Mouse (Mus musculus): ENCODE data around the gene Mthfsd.

Mthfsd gene

DNA sequence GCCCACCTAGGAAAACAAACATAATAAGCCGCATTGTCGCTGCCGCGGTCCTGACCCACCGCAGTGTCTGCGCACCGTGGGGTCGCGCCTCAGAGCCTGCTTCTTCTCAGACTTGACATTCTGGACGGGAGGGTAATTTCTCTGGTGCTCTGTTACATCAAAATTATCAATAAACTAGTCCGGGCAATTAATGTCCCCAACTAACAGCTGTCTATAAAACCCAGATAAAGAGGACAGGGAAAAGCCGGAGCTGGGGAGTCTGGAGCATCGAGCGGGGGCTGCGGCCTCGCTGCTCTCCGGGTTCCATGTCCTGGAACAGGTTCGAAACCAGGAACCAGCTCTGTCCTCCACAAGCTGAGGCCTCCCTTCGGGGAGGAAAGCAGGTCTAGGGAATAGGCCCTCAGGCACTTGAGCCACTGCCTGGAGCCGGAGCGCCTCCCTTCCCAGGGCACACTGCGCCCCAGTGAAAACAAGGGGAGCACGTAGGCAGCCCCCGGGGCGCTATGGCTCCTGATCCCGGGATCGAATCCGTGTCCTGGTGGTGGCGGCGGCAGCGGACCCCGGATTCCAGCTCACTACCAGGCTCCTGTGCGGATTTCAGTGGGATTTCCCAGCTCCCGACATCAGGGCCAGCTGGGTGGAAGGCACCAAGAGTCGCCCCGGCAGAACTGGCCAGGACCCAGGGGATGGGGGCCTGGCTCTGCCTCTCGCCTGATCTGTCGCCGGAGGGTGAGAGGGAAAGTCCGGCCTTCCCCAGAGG is 19.1 kb downstream of the Mthfsd start:
- no peak for DNase-seq (ENCODE audit: low read depth)

DNA sequence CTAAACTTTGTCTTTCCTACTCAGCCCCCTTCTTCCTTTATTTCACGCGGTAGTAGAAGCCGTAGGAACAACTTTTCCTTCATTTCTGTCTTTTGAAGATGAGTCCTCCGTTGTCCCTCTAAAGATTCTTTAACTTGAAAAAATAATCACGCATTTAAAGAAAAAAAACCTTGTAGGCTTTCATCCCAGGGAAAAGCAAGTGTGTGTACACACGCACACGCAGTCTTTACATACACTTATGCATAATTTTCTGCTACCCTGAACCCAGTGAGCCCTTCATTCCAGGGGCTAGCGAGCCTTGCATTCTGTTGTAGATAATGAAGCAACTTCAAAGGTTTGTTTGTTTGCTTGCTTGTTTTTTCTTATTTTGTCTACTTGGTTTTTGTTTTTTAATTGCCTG is 19.9 kb downstream of the Mthfsd start:
- no peak for DNase-seq (ENCODE audit: low read depth)

DNA sequence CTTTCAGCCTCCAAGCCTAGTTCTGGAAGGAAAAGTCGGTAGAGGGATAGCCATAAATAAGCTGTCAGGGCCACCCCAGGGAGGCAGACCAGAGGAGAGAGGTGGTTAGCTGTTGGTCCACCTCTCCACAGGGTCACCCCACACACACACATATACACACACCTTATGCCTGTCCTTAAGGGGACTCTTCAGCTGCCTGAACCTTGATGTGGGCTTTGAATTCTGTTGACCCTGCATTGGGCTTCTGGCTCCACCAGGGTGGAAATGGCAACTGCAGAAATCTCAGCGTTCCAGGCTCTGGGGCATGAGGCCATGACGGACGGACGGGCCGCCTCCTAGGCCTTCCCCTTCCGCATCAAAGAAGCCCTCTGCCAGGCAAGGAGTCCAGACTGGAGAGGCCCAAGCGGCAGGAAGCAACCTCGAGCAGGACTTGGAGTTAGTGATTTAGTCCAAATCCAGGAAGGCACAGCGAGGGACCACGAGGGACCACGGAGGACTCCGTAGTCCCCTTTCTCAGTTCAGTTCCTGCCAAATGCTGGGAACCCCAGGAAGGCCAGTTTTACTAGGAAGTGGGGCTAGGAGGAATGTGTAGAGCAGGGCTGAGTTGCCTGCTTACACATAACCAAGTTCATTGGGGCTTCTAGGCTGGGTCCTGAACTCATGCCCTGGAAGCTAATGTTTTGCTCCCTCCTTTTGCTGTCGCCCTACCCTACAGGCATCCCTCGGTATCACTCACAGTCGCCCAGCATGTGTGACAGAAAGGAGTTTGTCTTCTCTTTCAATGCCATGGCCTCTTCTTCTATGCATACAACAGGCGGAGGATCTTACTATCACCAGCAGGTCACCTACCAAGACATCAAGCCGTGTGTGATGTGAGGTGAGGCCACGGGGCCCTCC is 21.9 kb downstream of the Mthfsd start:
- no peak for DNase-seq (ENCODE audit: low read depth)

DNA sequence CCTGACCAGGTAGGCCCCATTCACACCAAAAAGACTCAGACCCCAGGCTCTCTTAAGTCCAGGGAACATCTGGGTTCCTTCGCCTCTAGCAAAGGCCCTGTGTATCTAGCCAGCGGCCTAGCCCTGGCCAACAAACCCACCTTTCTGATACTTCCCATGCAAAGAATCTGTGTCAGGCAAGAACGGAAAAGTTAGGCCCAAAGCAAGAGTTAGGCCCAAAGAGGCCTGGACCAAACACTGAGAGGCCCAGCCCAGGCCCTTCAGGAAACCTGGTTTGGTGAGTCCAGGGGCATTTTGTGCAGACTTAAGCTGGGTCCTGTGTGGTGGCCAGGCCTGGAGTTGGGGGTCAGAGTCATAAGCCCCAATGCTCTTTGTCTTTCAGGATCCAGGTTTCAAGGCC is 22.6 kb downstream of the Mthfsd start:
- DNase-seq (ENCODE audit: low read depth): no peak

DNA sequence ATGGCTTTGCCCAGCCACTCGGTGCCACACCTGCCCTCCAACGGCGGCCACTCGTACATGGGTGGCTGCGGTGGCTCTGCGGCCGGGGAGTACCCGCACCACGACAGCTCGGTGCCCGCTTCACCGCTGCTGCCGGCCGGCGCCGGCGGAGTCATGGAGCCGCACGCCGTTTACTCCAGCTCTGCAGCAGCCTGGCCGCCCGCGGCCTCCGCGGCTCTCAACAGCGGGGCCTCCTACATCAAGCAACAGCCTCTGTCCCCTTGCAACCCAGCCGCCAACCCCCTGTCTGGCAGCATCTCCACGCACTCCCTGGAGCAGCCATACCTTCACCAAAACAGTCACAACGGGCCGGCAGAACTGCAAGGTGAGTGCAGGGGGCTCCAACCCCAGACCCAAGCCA is 23.2 kb downstream of the Mthfsd start:
- no peak for DNase-seq (ENCODE audit: low read depth)

DNA sequence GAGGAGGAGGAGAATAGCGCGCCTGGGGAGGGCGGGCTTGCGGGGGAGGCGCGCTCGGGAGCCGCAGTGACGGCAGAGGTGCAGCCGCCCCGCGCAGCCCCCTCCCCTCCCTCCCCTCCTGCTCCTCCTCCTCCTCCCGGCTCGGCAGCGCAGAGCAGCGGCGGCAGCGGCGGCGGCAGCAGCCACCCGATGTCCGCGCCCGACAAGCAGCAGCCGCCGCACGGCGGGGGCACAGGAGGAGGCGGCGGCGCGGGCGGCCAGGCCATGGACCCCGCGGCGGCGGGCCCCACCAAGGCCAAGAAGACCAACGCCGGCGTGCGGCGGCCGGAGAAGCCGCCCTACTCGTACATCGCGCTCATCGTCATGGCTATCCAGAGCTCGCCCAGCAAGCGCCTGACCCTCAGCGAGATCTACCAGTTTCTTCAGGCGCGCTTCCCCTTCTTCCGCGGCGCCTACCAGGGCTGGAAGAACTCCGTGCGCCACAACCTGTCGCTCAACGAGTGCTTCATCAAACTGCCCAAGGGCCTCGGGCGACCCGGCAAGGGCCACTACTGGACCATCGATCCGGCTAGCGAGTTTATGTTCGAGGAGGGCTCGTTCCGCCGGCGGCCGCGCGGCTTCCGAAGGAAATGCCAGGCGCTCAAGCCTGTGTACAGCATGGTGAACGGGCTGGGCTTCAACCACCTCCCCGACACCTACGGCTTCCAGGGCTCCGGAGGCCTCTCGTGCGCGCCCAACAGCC is 23.8 kb downstream of the Mthfsd start, which contains the start of gene Foxf1:
Foxf1 (plus strand) TSS at position 177 of the 742 bp plus-strand sequence.
- DNase-seq (ENCODE audit: low read depth): no peak

DNA sequence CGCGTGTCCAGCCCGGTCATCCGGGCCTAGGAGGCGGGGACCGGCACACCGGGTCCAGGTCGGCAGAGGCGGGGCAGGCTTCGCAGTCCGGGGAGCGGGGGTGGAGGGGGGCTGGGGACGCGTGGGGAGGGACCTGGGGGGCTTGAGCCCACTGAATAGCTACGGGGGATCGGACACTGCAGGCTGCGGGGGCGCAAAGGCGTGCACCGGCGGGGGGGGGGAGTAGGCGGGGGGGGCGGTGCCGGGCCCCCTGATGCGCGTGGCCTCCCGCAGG is 24.3 kb downstream of the Mthfsd start:
- DNase-seq (ENCODE audit: low read depth): no peak

DNA sequence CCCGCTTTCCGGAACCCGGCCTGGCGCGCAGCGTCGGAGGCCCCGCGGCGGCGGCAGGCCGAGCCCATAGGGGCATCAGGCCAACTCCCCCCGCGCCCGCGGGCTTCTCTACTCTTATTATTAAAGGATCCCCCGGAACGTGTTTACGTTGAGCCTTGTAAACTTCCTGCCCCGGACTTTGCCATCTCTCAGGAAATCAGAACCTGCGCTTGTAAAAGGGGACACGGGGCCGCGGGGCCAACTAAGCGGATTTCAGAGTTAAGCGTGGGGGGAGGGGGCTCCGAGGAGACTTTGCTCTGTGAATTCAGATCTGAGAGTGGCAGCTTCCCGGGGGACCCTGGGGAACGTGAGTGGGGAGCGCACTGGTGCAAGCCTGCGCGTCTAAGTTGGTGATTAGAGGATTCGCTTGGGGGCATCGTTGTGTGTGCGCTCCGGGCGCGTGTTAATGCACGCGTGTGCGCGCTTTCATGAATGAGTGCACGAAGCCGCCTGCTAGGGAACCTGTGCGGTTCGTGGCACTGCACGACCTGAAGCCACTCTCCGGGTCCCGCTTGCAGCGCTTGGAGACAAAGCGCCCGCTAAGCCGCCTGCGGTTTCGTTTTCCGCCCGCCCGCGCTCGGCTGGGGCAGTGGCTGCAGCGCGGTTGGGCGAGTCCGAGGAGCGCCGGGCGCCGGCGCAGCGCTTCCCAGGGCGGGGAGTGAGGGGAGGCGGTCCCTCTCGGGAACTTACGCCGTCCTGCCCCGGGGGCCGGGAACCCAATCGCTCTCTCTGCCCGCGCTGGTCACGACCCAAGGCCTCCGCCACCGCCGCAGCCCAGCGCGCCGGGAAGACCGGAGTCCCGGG is 24.9 kb downstream of the Mthfsd start:
- peak; percentile 34 for DNase-seq (ENCODE audit: low read depth)

DNA sequence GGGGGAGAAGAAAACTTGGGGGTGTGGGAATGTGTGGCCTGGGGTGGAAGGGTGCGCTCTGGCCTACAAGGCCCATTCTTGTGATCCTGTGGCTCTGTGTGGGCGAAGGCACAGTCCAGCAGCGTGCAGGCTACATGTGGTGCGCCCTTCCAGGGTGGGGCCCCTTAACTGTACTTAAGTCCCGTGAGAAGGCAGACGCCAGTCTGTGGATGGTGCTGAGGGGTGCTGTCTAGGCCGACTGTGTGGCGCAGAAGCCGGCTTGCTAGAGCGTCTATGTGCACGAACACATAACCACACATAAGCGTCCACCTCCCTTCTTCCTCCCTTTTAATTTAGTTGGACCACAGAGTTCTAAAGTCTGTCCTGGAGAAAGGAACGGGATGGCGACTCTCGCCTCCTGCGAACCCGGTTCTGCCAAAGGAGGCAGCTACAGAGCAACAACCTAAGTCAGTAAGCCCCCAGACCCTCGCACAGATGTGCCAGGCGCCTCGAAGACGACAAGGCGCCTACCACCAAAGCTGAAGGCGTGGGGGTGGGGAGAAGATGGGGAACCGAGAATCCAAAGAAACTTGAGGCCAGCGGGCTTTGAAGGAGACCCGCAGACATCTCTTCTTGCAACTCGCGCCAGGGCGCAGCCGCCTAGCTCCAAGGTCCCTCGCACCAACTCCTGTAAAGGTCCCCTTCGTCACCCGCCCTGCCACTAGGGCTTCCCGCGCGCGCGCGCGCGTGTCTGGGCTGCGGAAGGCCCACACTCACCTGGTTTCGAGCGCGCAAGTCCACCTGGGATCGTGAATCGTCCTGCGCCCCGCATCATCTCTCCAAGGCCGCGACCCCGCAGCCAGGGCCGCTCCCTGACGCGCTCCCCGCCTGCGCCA is 25.7 kb downstream of the Mthfsd start:
- DNase-seq (ENCODE audit: low read depth): no peak

DNA sequence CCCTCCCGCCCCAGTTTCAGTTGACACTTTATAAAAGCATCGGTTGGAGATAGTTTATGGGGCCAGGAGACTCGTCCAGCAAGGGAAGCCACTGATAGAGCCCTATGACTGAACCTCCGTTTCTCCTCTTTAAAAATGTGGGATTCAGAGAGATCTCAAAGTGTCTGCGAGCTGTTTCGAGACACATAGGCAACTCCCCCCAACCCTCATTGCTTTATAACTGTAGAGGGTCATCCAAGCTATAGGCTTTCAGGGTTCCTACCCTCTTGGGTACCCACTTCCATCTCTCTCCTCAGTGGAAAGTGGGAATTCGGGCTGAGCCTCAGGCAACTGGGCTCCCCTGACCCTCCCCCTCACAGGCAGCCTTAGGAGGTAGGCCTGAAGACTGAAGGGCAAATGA is 26.8 kb downstream of the Mthfsd start:
- no peak for DNase-seq (ENCODE audit: low read depth)

DNA sequence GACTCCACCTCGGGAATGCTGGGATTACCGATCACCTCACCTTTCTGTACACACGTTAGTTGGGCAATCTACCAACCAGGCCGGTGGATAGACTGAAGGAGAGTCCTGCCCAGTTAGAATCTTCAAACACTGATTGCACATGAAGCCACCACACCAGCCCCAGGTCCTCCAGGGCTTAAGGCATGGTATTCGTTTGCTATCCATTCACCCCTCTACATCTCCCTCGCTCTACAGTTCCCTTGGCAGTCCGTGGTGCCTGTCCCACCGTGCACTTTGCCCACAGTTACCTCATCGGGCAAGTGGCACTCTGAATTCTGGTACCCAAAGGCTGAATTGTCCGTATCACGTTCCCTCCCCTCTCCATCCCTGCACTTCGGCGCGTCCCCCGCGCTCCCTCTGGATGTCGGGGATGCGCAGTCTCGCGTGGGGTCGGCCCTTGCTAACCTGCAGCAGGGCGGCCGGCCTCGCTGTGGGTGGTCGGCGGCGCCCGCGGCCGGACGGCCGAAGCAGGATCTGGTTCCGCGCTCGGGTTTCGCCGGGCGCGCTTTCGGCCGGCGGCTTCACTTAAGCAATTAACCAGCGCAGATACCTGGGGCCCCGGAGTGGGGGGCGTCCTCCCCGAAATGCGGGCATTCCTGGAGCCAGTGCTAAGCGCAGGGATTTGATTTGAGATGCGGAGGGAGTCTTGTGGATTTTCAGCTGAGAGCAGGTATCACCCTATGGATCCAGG is 27.7 kb downstream of the Mthfsd start:
- no peak for DNase-seq (ENCODE audit: low read depth)

DNA sequence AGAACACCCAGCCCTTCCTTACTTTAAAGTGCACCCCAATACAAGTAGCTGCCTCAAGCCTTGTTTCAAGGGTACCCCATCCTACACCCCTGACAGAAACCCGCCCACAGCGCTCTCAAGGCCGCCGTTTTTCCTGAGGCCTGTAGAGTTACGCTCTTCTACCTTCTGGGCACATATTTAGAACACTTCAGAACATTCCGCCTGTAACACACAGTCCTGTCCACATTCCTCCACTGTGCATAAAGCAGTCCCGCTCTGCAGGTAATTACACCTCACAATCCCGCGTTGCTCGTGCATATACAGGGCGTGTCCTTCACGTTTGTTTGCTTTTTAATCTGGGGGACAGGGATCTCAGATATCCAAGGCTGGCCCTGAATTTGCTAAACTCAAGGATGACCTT is 28.2 kb downstream of the Mthfsd start:
- no peak for DNase-seq (ENCODE audit: low read depth)

DNA sequence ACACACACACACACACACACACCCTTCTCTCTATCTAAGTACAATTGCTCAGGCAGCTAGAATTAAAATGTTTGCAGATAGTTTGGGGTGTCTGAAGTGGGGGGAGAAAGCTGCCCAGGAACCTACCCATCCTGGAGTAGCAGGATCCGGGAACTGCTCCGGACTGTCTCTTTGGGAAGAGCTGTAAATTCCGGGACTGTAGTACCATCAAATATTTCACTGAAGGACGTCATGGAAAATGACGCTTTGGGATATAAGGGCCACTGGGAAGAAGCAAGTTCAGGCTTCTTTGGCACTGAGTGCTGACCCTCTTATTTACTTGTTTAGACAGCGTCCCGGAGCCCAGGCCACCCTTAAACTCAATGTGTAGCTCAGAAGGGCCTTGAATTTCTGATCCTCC is 29.0 kb downstream of the Mthfsd start:
- DNase-seq (ENCODE audit: low read depth): no peak

DNA sequence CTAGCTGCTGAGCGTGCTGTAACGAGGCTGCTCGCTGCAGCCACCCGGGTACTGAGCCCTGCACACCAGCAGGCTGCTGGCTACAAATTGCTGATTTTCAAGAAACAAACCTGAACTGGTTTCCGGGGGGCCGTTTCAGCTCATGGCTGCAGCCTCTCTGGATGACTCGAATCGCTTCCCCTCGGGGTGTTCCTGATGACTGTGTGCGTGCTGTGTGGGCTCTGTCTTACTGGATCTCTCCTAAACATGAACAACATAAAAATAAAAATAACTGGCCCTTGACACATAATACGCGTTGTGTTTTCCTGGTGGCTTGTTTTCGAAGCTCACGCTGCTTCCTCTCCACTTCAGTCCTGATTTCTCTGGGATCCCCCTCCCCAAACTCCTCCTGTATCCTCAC is 29.5 kb downstream of the Mthfsd start:
- no peak for DNase-seq (ENCODE audit: low read depth)

DNA sequence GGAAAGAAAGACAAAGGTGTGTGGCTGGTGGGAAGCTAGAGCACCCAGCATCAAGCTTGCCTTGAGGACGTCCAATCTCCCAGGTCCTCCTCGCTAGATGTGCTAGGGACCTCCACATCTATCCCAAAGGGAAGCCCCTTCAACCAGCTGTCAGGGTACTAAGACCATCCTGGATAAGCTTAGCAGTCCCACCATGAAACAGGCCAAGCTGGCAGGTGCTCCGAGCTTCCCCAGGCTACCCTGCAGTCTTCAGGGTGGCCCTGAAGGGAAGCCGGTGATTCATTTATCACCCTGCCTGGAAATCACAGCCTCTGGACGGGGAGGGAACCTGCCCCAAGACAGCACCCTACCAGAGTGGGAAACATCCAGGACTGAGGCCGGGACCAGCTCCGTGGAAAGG is 31.6 kb downstream of the Mthfsd start:
- DNase-seq (ENCODE audit: low read depth): no peak

DNA sequence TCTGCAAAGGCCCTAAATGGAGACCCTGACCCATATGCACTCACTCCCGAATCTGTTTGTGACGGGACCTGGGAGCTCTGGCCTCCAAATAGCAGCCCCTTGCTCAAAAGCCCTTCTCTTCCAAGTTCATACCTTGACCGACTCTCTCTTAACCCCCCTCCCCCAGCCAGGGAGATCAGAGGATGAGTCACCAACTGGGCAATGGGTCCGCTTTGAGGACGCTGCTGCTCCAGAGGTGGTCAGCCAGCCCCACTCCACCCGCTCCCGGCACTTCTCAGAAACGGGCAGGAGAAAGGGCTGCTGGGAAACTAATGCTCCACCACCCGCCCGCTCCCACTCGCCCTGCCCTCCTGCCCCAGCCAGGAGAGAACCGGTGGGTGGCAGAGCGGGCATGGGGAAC is 32.3 kb downstream of the Mthfsd start:
- no peak for DNase-seq (ENCODE audit: low read depth)

DNA sequence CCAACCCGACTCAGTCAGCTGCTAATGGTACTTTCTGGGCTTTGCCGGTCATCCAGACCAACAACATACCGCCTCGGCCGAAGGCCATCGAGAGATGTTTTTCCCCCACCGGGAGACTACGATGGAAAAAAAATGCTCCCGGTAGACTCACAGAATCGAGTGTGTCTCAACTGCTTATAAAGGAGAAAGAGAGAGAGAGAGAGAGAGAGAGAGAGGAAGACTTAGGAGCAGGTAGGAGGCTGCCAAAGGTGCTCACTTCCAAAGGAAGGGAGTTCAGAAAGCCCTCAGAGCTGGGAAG is 33.4 kb downstream of the Mthfsd start:
- DNase-seq (ENCODE audit: low read depth): no peak

DNA sequence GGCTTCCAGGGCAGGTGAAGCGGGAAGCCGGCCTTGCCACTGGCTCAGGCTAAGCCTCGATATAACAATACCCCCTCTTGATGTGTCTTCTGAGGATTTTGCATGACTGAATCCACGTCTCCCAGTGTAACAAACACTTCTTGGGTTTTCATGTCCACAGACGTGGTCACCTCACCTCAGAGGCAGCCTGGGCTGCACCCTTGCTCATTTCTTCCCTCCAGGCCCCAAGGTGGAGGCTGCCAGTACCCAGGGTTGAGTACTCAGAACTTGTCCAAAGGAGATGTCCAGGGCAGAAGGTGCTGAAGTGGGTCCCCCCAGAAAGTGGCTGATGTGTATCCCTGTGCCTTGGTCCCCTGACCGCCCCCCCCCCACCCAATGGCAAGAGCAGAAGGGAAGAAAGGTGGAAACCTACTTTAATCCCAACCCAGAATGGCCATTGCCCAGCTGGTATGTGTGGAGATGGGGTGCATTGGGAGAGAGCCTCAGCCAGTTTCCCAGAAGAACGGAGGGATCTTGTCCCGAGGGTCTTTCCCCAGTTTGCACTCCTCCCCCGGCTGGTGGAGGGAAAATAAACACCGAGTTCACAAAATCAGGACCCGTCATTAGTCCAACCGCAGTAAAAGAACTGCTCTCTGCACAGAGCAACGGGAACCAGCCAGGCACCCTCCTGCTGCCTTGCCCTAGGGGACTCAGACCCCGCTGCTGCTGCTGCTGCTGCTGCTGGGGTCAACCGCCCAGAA is 33.9 kb downstream of the Mthfsd start:
- DNase-seq (ENCODE audit: low read depth): no peak

DNA sequence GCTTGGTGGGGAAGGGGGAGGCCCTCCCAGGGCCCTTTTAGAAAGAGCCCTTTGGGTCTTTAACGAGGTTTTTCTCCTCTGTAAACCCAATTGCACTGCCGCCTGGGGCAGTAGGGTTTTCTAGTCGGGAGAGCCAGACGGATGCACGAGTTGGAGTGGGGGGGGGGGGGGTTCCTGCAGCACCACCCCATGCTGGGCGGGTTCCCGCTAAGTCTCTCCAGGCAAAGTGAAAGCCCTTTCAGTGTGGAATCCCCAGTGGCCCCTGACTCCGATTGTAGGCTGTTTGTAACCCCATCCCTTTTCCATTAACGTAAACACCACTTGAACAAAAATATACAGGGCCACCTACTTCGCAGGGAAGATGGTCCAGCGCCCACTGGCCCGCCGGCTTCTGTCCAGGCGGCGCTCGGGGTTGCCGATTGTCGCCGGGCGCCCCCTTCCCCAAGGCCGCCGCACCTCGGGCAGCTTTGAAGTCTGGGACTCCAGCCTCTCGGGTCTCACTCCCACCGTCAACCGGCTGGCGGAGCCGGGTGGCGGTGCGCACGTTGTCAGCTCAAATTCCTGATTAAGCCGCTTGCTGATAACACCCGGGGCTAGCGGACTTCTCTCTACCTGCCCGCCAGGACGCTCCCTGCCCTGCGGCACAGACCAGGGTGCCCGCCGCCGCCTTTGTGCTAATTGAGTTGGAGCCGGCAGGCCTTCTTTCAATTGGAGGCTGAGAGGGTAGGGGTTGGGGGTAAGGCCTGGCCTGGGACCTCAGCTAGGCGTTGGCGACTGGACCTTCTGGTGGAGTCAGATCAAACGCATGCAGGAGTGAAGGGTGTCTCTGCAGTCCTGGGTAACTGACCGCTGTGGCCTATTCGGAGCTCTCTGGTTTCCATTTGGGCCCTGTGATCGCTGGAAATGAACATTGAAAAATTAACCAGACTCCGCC is 34.8 kb downstream of the Mthfsd start:
- no peak for DNase-seq (ENCODE audit: low read depth)
